Mouse (Mus musculus) lung, embryonic 15.5 days (tissue): ENCODE results near the gene Gm4924. TPM values are rescaled to one million over a fixed set of nuclear protein-coding genes. Genes with fewer than 3 reads are reported as not detected.

Experiments
- ATAC-seq: fragments of 200-750 bp; cut with Nextera tagmentation; 2 replicates; pipeline ENCODE4 v1.8.0; 2017; ENCODE audit warnings: moderate number of reproducible peaks, borderline replicate concordance; ENCODE audit not compliant: low FRiP score, low TSS enrichment; ENCODE audit errors: extremely low read depth
- H3K27ac ChIP-seq: fragments of 300-500 bp; sonication (generic); 2 replicates; pipeline ENCODE4 v1.5.1; 2015; ENCODE audit warnings: moderate library complexity, mild to moderate bottlenecking, inconsistent platforms
- H3K27me3 ChIP-seq: fragments of 300-500 bp; sonication (generic); 2 replicates; pipeline ENCODE4 v1.6.1; 2015; ENCODE audit warnings: inconsistent platforms
- H3K36me3 ChIP-seq: fragments of 300-500 bp; sonication (generic); 2 replicates; pipeline ENCODE4 v1.6.1; 2015; ENCODE audit warnings: inconsistent platforms
- H3K4me1 ChIP-seq: fragments of 300-500 bp; sonication (generic); 2 replicates; pipeline ENCODE4 v1.6.1; 2015; ENCODE audit warnings: inconsistent platforms
- H3K4me2 ChIP-seq: fragments of 300-500 bp; sonication (generic); 2 replicates; pipeline ENCODE4 v1.6.1; 2015; ENCODE audit warnings: inconsistent platforms, mild to moderate bottlenecking, moderate library complexity
- H3K4me3 ChIP-seq: fragments of 300-500 bp; sonication (generic); 2 replicates; pipeline ENCODE4 v1.5.1; 2015; ENCODE audit warnings: mild to moderate bottlenecking, inconsistent platforms
- H3K9ac ChIP-seq: fragments of 300-500 bp; sonication (generic); 2 replicates; pipeline ENCODE4 v1.6.1; 2015; ENCODE audit warnings: inconsistent platforms
- H3K9me3 ChIP-seq: fragments of 300-500 bp; sonication (generic); 2 replicates; pipeline ENCODE4 v1.6.1; 2016; ENCODE audit warnings: inconsistent platforms
- WGBS: fragments of 180-500 bp; shearing (Covaris S2); methylation state at CpG from one replicate; pipeline ENCODE4 v1.1.7; 2015; 5-methylcytosine and 5-hydroxymethylcytosine counted together
- polyA plus RNA-seq: library from polyadenylated mRNA; unstranded; fragments of >200 nt; fragmentation: Nextera tagmentation; extraction: Ambion mirVana; gene quantifications from 2 replicates; pipeline ENCODE4 v1.2.1, GENCODE M21; 2015

The Gm4924 gene
- polyA plus RNA-seq = 10.1 and 10.4 TPM in 2 replicates

- Histone ChIP-seq H3K4me1 (no peaks in the 10 kb centered on the region), H3K4me3 (peak within 1 kb of the TSS; percentile 91), H3K36me3 (no peaks in the 10 kb centered on the region), H3K9ac (peak within 1 kb of the TSS; percentile 67), H3K4me2 (peak within 1 kb of the TSS; percentile 63), H3K27ac (peak within 1 kb of the TSS; percentile 90), H3K9me3 (no peaks in the 10 kb centered on the region), H3K27me3 (no peaks in the 10 kb centered on the region)
- 3% methylated on average over 34 of the region's 34 CpGs for WGBS
- peak; percentile 99 for ATAC-seq
Observed at GRCm38 (mm10) chr10:82354083-82355010, at the start of gene Gm4924. TSS of gene Gm4924 (plus strand) at chr10:82354255.

DNA sequence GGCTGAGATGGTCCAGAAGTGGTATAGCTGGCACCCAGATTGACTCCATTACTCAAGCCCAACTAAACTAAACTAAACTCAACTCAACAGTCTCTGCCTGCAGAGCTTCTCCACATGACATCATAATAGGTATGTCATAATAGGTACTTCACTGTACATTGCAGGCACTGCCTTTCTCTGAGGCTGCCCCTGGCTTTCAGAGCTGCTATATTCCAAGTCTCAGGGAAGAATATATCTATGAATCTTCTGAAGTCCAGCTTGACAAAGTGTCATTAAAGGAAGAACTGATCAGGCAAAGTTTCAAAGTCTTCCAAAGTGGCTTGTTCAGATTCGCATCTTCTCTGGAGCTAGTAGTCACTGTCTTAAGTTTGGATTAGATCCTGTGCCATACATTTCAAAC is 37.6 kb upstream of the Gm4924 start, which contains the start of gene 4932415D10Rik:
Gene 4932415D10Rik, minus strand, starts transcription at position 101 of the 400 bp plus-strand sequence.
- Histone ChIP-seq H3K27me3 (no peaks in the 10 kb centered on the region), H3K9me3 (no peaks in the 10 kb centered on the region), H3K4me3 (no peak within 1 kb of the TSS), H3K9ac (no peak within 1 kb of the TSS), H3K4me1 (no peaks in the 10 kb centered on the region), H3K27ac (no peak within 1 kb of the TSS), H3K4me2 (no peak within 1 kb of the TSS), H3K36me3 (no peaks in the 10 kb centered on the region)
- ATAC-seq = no peak
- WGBS = 93% methylated on average over 1 of the region's 1 CpGs

DNA sequence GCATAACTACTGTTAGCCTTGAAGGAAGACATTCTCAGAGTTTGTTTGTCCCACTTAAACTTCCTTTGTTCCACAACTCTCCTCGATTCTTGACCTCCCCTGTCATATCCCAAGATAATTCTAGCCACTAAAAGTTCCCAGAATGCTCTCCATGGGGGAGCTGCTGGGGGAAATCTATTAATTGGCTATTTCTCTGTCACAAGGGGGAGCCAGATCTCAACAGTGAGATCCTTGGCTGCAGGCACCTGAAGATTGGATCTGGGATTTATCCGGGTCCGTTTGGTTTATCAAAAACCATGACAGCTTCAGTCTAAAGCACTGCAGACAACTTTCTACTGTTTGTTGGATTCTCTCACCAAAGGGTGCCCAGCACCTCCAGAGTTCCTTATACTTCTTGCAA is 33.9 kb upstream of the Gm4924 start:
- Histone ChIP-seq H3K4me3 (no peak overlapping the region), H3K9ac (no peak overlapping the region), H3K27ac (no peak overlapping the region), H3K36me3 (no peaks in the 10 kb centered on the region), H3K27me3 (no peaks in the 10 kb centered on the region), H3K4me1 (no peaks in the 10 kb centered on the region), H3K9me3 (no peaks in the 10 kb centered on the region), H3K4me2 (no peak overlapping the region)
- no peak for ATAC-seq
- WGBS = 50% methylated on average over 3 of the region's 3 CpGs

DNA sequence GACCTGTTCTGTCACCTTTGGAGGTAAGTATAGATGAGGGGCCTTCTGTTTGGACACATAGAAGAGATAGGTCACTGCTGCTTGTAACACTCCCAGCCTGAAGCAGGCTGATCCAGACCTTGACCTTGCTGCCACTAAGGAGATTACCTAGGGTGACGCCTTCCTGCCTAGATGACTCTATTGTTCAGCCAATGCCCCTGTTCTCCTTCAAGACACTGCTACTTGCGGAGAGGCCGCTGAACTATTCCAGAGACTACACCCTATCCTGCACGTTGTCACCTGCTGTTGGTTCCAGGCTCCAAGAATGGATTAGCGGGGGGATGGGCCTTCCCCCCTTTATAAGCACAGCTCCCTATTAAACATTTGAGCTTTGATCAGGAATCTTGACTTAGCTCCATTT is 24.2 kb upstream of the Gm4924 start:
- Histone ChIP-seq H3K4me2 (no peak overlapping the region), H3K27ac (no peak overlapping the region), H3K4me1 (no peaks in the 10 kb centered on the region), H3K9ac (no peak overlapping the region), H3K36me3 (no peaks in the 10 kb centered on the region), H3K27me3 (no peaks in the 10 kb centered on the region), H3K4me3 (no peak overlapping the region), H3K9me3 (no peaks in the 10 kb centered on the region; the same call in 1 of the 2 replicates)
- ATAC-seq = no peak
- WGBS = 79% methylated on average over 5 of the region's 5 CpGs

GRCm38 (mm10) chr10:82355401-82355800 is 1.3 kb downstream of the Gm4924 start:
- H3K27me3 ChIP-seq = no peaks in the 10 kb centered on the region
- H3K27ac ChIP-seq = no peak overlapping the region
- ATAC-seq = no peak
- WGBS = 97% methylated on average over 4 of the region's 4 CpGs
- no peak overlapping the region for H3K4me2 ChIP-seq
- no peaks in the 10 kb centered on the region for H3K4me1 ChIP-seq
- no peak overlapping the region for H3K9ac ChIP-seq
- no peak overlapping the region for H3K4me3 ChIP-seq
- no peaks in the 10 kb centered on the region for H3K9me3 ChIP-seq
- H3K36me3 ChIP-seq = no peaks in the 10 kb centered on the region

DNA sequence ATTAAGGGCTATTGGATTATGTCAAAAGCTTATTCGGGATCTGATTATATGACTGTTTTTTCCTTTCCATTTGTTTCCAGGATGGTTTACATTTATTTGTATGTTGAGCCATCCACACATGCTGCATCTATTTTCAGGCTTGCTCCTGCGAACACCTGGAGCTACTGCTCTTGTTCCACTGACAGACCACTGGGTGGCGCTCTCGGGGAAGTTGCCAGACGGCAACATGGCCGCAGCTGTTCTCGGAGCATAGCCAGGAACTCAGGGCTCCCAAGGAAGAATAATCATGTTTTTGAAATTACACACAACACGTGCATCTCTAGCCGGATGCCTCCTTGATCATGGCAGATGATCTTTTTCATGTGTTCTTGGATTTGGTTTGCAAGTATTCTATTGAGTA is 7.9 kb downstream of the Gm4924 start:
- ATAC-seq = no peak
- Histone ChIP-seq H3K9me3 (no peaks in the 10 kb centered on the region; the same call in 1 of the 2 replicates), H3K9ac (no peak overlapping the region), H3K4me2 (no peak overlapping the region), H3K27me3 (no peaks in the 10 kb centered on the region), H3K36me3 (peaks cover 9% of the 10 kb centered on the region; the same call in 1 of the 2 replicates), H3K4me3 (no peak overlapping the region), H3K4me1 (no peaks in the 10 kb centered on the region), H3K27ac (no peak overlapping the region)
- 85% methylated on average over 9 of the region's 9 CpGs for WGBS

DNA sequence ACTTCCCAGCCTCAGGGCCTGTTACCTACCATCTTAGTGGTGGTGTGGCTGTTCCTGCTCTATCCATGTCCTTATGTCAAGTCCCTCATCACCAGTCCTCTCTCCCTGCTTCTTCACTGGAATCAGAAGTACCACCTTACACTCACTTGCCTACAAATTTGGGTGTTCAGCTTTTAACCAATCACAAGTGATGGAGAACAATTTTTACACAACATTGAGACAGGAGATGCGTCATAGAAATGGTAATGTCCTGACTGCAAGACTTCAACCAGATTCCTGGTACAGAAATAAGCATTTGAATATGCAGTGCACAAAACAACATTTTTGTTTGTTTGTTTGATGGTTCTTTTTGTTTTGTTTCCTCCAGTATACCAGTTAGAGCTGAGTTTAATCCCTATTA is 28.9 kb downstream of the Gm4924 start:
- WGBS = 85% methylated on average over 1 of the region's 1 CpGs

GRCm38 (mm10) chr10:82409511-82409910 is 55.5 kb downstream of the Gm4924 start:
- Histone ChIP-seq H3K36me3 (no peaks in the 10 kb centered on the region), H3K4me3 (no peak overlapping the region), H3K9me3 (no peaks in the 10 kb centered on the region; the same call in 1 of the 2 replicates), H3K4me2 (no peak overlapping the region), H3K9ac (no peak overlapping the region), H3K4me1 (no peaks in the 10 kb centered on the region), H3K27me3 (no peaks in the 10 kb centered on the region), H3K27ac (no peak overlapping the region)
- ATAC-seq = no peak
- 72% methylated on average over 1 of the region's 1 CpGs for WGBS

More for the DNA sequence above, 28.9 kb downstream of the Gm4924 start:
- Histone ChIP-seq H3K9me3 (peaks cover 16% of the 10 kb centered on the region; the same call in 1 of the 2 replicates), H3K27ac (no peak overlapping the region), H3K27me3 (no peaks in the 10 kb centered on the region), H3K4me3 (no peak overlapping the region), H3K4me1 (no peaks in the 10 kb centered on the region), H3K9ac (no peak overlapping the region), H3K4me2 (no peak overlapping the region), H3K36me3 (peaks cover 9% of the 10 kb centered on the region; the same call in 1 of the 2 replicates)
- ATAC-seq = no peak

- no peak overlapping the region for H3K4me2 ChIP-seq
Observed at GRCm38 (mm10) chr10:82423631-82424030, 69.6 kb downstream of the Gm4924 start.

More at GRCm38 (mm10) chr10:82423631-82424030, 69.6 kb downstream of the Gm4924 start:
- Histone ChIP-seq H3K36me3 (no peaks in the 10 kb centered on the region), H3K9me3 (no peaks in the 10 kb centered on the region; the same call in 1 of the 2 replicates), H3K4me3 (no peak overlapping the region), H3K4me1 (no peaks in the 10 kb centered on the region), H3K27ac (no peak overlapping the region), H3K9ac (no peak overlapping the region), H3K27me3 (no peaks in the 10 kb centered on the region)
- ATAC-seq = no peak

Other genes with a start within 250 kb of the Gm4924 start
- gene AU041133, start 226.2 kb upstream of the Gm4924 start, polyA plus RNA-seq = 6.8 and 7.2 TPM in 2 replicates
- 14.6 and 14.7 TPM in 2 replicates for gene Zfp938, start 113.0 kb upstream of the Gm4924 start, polyA plus RNA-seq
- gene 4932415D10Rik, start 37.7 kb upstream of the Gm4924 start, polyA plus RNA-seq = not detected in 2 replicates
- not detected in 2 replicates for gene Gm1553, start 138.4 kb downstream of the Gm4924 start, polyA plus RNA-seq